Mouse (Mus musculus) testis, postnatal 10 days (tissue): Measurements from ENCODE around the gene Olfr120.
"Not testable (repeated sequence)": the region's sequence is repeated elsewhere in the genome, so short reads cannot be mapped to it uniquely, and the experiment has no call there.

Source experiments
- DNase-seq: peaks from one replicate; pipeline ENCODE4 v3.0.0; 2021; ENCODE audit warnings: low spot score

Olfr120 gene

GRCm38 (mm10) chr17:37721508-37721907 lies at the start of gene Olfr120:
Gene Olfr120 (plus strand): TSS chr17:37721808.
- no peak for DNase-seq

DNA sequence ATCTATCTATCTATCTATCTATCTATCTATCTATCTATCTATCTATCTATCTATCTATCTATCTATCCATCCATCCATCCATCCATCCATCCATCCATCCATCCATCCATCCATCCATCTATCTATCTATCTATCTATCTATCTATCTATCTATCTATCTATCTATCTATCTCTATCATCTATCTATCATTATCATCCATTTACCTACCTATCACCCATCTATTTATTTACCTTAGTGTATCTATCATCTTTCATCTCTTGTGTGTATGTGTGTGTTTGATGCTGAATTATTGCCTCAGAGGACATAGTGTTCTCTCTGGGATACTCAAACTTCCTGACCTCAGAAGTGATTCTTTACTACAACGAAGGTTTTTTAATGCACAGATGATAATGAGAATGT lies 25.3 kb upstream of the Olfr120 start, which contains the start of gene Olfr119:
Gene Olfr119, plus strand, starts transcription at position 301 of the 400 bp plus-strand sequence.
- not testable (repeated sequence) for DNase-seq

- no peak for DNase-seq
These were observed 16.5 kb downstream of the Olfr120 start for GRCm38 (mm10) chr17:37738070-37738469.

DNA sequence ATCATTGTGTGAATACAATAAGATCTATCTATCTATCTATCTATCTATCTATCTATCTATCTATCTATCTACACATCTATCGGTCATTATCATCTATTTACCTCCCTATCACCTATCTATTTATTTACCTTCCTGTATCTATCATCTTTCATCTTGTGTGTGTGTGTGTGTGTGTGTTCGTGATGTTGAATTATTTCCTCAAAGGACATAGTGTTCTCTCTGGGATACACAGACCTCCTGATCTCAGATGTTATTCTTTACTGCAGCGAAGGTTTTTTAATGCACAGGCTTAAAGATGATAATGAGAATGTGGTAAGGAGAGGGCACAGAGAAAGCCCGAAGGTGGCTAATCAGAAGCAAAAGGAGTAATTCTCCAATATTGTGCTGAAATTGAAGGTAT lies 46.7 kb downstream of the Olfr120 start, which contains the start of gene Olfr122:
Gene Olfr122, plus strand, starts transcription at position 301 of the 400 bp plus-strand sequence.
- no peak for DNase-seq
